Mouse (Mus musculus) layer of hippocampus, adult 9-10 months (tissue): ENCODE data around the gene Gm49510.
A peak's percentile ranks its signal among the peaks of the same experiment; 100 is the strongest.

Source experiments
- DNase-seq: peaks from one replicate; pipeline ENCODE4 v3.0.0; 2022; ENCODE audit warnings: low spot score

Gene Gm49510

GRCm38 (mm10) chr15:78899409-78899739 is at the start of gene Gm49510:
Gm49510 (plus strand) TSS chr15:78899667.
- DNase-seq = no peak

- no peak for DNase-seq
Observed at GRCm38 (mm10) chr15:78850059-78850824, 49.2 kb upstream of the Gm49510 start.

GRCm38 (mm10) chr15:78850944-78851343 is 48.5 kb upstream of the Gm49510 start:
- no peak for DNase-seq

- peak; percentile 83 for DNase-seq
Observed at GRCm38 (mm10) chr15:78851505-78852153, 47.8 kb upstream of the Gm49510 start.

GRCm38 (mm10) chr15:78855303-78855965 is 44.0 kb upstream of the Gm49510 start, which contains the start of gene Lgals2:
Lgals2 (minus strand) TSS chr15:78855529.
- DNase-seq = no peak

- no peak for DNase-seq
Observed at GRCm38 (mm10) chr15:78857009-78857408, 42.5 kb upstream of the Gm49510 start.

- no peak for DNase-seq
Observed at GRCm38 (mm10) chr15:78859311-78859710, 40.2 kb upstream of the Gm49510 start.

- DNase-seq = no peak
Observed at GRCm38 (mm10) chr15:78859714-78860113, 39.8 kb upstream of the Gm49510 start.

- no peak for DNase-seq
Observed at GRCm38 (mm10) chr15:78862280-78862679, 37.2 kb upstream of the Gm49510 start.

GRCm38 (mm10) chr15:78863154-78863553 is 36.3 kb upstream of the Gm49510 start:
- DNase-seq = no peak

- no peak for DNase-seq
Observed at GRCm38 (mm10) chr15:78863852-78864253, 35.6 kb upstream of the Gm49510 start.

GRCm38 (mm10) chr15:78868398-78868797 is 31.1 kb upstream of the Gm49510 start:
- no peak for DNase-seq

GRCm38 (mm10) chr15:78868826-78869233 is 30.6 kb upstream of the Gm49510 start:
- DNase-seq = no peak

GRCm38 (mm10) chr15:78869775-78870174 is 29.7 kb upstream of the Gm49510 start:
- DNase-seq = no peak

GRCm38 (mm10) chr15:78872021-78872608 is 27.4 kb upstream of the Gm49510 start:
- DNase-seq = no peak

- DNase-seq = no peak
Observed at GRCm38 (mm10) chr15:78873803-78874435, 25.5 kb upstream of the Gm49510 start.

- no peak for DNase-seq
Observed at GRCm38 (mm10) chr15:78874989-78875388, 24.5 kb upstream of the Gm49510 start.

- no peak for DNase-seq
Observed at GRCm38 (mm10) chr15:78875537-78875936, 23.9 kb upstream of the Gm49510 start.

- peak; percentile 45 for DNase-seq
Observed at GRCm38 (mm10) chr15:78876258-78876696, 23.2 kb upstream of the Gm49510 start.

- DNase-seq = peak; percentile 97
Observed at GRCm38 (mm10) chr15:78876991-78877809, 22.3 kb upstream of the Gm49510 start, which contains the start of gene Gga1. Gga1 (plus strand) TSS chr15:78877190.

- no peak for DNase-seq
Observed at GRCm38 (mm10) chr15:78877810-78878390, 21.6 kb upstream of the Gm49510 start.
